Mouse (Mus musculus) colon, adult 2 months (tissue): ENCODE results near the gene Gm10972. TPM values are rescaled to one million over a fixed set of nuclear protein-coding genes. Genes with fewer than 3 reads are reported as not detected.

Experiments used
- polyA plus RNA-seq: library from polyadenylated mRNA; depleted of rRNA; stranded (reverse); fragments of >200 nt; gene quantifications from 2 replicates; pipeline ENCODE4 v1.2.3, GENCODE M21; 2012; rRNA removed

Gene Gm10972
- polyA plus RNA-seq, result not detected in 2 replicates

DNA sequence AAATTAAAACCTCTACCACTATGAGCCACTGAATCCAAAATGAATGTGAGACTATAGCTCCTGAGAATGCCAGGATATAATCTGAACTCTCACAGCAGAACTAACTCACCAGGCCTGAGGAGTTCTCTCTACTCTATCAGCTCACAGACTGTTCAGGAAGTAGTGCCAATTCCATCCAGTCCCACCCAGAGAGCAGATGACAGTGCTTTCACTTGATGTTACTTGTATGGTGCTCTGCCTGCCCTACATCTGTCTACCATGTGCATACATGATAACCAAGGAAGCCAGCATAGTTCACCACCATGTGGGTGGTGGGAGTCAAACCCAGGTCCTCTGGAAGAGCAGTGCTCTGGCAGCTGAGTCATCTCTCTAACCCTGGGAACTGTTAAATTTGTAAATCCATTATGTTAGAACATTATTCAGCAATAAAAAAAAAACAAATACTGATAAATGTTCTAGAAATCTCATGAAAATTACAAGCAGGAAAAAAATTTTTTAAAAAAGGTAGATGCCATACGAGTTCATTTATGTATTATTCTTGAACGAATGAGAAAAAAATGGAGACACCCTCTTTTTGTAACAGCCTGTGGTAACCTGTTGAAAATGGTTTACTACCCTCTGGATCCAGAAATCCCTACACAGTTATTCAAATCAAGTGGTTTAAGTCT lies at the start of gene Gm10972:
Gene Gm10972 (plus strand): TSS at position 618 of the 668 bp plus-strand sequence.

DNA sequence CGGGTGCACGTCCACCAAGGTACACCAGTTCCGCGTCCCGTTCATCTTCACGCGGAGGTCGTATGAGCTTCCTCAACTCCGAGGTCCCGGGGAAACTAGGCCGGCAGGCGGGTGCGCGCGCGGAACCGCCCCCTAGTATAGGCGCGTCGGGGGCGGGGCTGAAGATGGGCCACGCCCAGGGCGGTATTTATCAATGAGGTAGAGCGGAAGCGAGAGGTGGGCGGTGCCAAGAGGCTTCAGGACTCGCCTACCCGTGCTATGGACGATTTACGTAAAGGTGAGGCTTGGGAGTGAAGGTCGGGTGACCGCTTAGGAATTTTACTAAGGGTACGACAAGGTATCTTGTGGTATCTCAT lies 15.8 kb downstream of the Gm10972 start, which contains the start of gene Tuft1:
Gene Tuft1 (minus strand): TSS at position 133 of the 356 bp plus-strand sequence.

Other genes starting within 250 kb of the Gm10972 start
- gene Lingo4, start 244.6 kb upstream of the Gm10972 start, polyA plus RNA-seq, result 0.17 and 0.38 TPM in 2 replicates
- 0.07 and 0.09 TPM in 2 replicates for gene Tdrkh, start 229.8 kb upstream of the Gm10972 start, polyA plus RNA-seq
- 37.0 and 38.6 TPM in 2 replicates for gene Mrpl9, start 199.8 kb upstream of the Gm10972 start, polyA plus RNA-seq
- 0.25 and 1.2 TPM in 2 replicates for gene Oaz3, start 199.2 kb upstream of the Gm10972 start, polyA plus RNA-seq
- 32.0 and 35.9 TPM in 2 replicates for gene Celf3, start 164.8 kb upstream of the Gm10972 start, polyA plus RNA-seq
- 0.22 and 0.29 TPM in 2 replicates for gene Riiad1, start 162.8 kb upstream of the Gm10972 start, polyA plus RNA-seq
- gene Snx27, start 60.4 kb upstream of the Gm10972 start, polyA plus RNA-seq, result 5.1 and 6.1 TPM in 2 replicates
- 23.5 and 27.6 TPM in 2 replicates for gene Tuft1, start 15.8 kb downstream of the Gm10972 start, polyA plus RNA-seq
- gene Selenbp2, start 50.4 kb downstream of the Gm10972 start, polyA plus RNA-seq, result 10.0 and 13.1 TPM in 2 replicates
- 24.6 and 28.0 TPM in 2 replicates for gene Cgn, start 143.4 kb downstream of the Gm10972 start, polyA plus RNA-seq
- 16.7 and 18.2 TPM in 2 replicates for gene Pogz, start 194.5 kb downstream of the Gm10972 start, polyA plus RNA-seq
- gene Psmb4, start 243.8 kb downstream of the Gm10972 start, polyA plus RNA-seq, result 187 and 247 TPM in 2 replicates